Mouse (Mus musculus) kidney, postnatal 0 days (tissue): ENCODE results near the gene Cdk6. TPM values are rescaled to one million over a fixed set of nuclear protein-coding genes. Genes with fewer than 3 reads are reported as not detected.

Experiments
- ATAC-seq: fragments of 200-750 bp; cut with Nextera tagmentation; replicated peaks from 2 replicates; pipeline ENCODE4 v1.8.0; 2017; ENCODE audit warnings: low read depth, moderate number of reproducible peaks, moderate TSS enrichment, moderate library complexity; ENCODE audit not compliant: low FRiP score
- DNase-seq: peaks from one replicate; pipeline ENCODE4 v3.0.0-alpha.2; 2016; ENCODE audit warnings: low spot score
- H3K27ac ChIP-seq: fragments of 300-500 bp; sonication (generic); 2 replicates; pipeline ENCODE4 v1.5.1; 2014; ENCODE audit warnings: mild to moderate bottlenecking
- H3K27me3 ChIP-seq: fragments of 300-500 bp; sonication (generic); 2 replicates; pipeline ENCODE4 v1.6.1; 2014; ENCODE audit warnings: low read length, mixed read lengths; ENCODE audit not compliant: insufficient read depth
- H3K36me3 ChIP-seq: fragments of 300-500 bp; sonication (generic); 2 replicates; pipeline ENCODE4 v1.6.1; 2014; ENCODE audit warnings: low read length, mixed read lengths; ENCODE audit not compliant: insufficient read depth
- H3K4me1 ChIP-seq: fragments of 300-500 bp; sonication (generic); replicated peaks from 2 replicates; pipeline ENCODE4 v1.6.1; 2014; ENCODE audit warnings: antibody characterized with exemption, low read length, mixed read lengths; ENCODE audit not compliant: insufficient read depth
- H3K4me2 ChIP-seq: fragments of 300-500 bp; sonication (generic); 2 replicates; pipeline ENCODE4 v1.6.1; 2014; ENCODE audit warnings: mild to moderate bottlenecking, low read length, moderate library complexity, mixed read lengths
- H3K4me3 ChIP-seq: fragments of 300-500 bp; sonication (generic); replicated peaks from 2 replicates; pipeline ENCODE4 v1.5.1; 2014; ENCODE audit warnings: low read depth, low read length
- H3K9ac ChIP-seq: fragments of 300-500 bp; sonication (generic); 2 replicates; pipeline ENCODE4 v1.6.1; 2014; ENCODE audit warnings: low read depth, low read length
- H3K9me3 ChIP-seq: fragments of 300-500 bp; sonication (generic); replicated peaks from 2 replicates; pipeline ENCODE4 v1.6.1; 2016; ENCODE audit warnings: low read length, inconsistent platforms, mixed read lengths
- CTCF ChIP-seq: IDR thresholded peaks from 2 replicates; pipeline ENCODE4 v1.5.1; 2016; ENCODE audit warnings: antibody characterized with exemption, low read depth, mild to moderate bottlenecking, moderate library complexity
- WGBS: fragments of 180-500 bp; shearing (Covaris S2); extraction: QIAGEN DNeasy Blood & Tissue Kit; methylation state at CpG from one replicate; pipeline ENCODE4 v1.1.7; 2014; 5-methylcytosine and 5-hydroxymethylcytosine counted together
- polyA plus RNA-seq: library from polyadenylated mRNA; unstranded; fragments of >200 nt; fragmentation: Nextera tagmentation; extraction: Ambion mirVana; gene quantifications from 2 replicates; pipeline ENCODE4 v1.2.1, GENCODE M21; 2015

Gene Cdk6
- polyA plus RNA-seq, 1 experiment from 2014 or later: 20.1 TPM

DNA sequence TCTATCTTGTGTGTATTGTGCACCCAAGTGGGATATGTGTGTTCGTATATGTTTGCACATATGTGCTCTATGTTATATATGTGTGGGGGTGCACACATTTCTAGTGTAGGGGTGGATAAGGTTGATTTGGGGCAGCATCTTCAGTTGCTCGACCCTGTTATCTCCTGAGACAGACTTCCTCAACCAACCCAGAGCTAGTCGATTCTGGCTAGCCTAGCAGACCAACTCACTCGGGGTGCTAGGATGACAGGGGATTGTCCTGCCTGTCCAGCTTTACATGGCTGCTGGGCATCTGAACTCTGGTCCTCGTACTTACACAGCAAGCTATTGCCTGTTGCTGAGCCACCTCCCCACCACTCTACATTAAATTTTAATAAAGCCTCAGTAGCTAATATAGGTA lies 13.0 kb downstream of the Cdk6 start:
- no peak overlapping the region for H3K4me3 ChIP-seq
- H3K36me3 ChIP-seq: no peaks in the 10 kb centered on the region
- ATAC-seq: no peak
- no peaks in the 10 kb centered on the region for H3K27me3 ChIP-seq
- no peak for TF ChIP-seq CTCF
- no peak for DNase-seq
- WGBS: 88% methylated on average over 5 of the region's 5 CpGs
- no peak overlapping the region for H3K9ac ChIP-seq
- H3K4me2 ChIP-seq: no peak overlapping the region
- no peaks in the 10 kb centered on the region for H3K4me1 ChIP-seq
- H3K9me3 ChIP-seq: no peaks in the 10 kb centered on the region
- no peak overlapping the region for H3K27ac ChIP-seq

GRCm38 (mm10) chr5:3355032-3355536 lies 13.8 kb downstream of the Cdk6 start:
- H3K4me2 ChIP-seq: no peak overlapping the region
- WGBS: 85% methylated on average over 12 of the region's 12 CpGs
- H3K9me3 ChIP-seq: no peaks in the 10 kb centered on the region
- no peaks in the 10 kb centered on the region for H3K27me3 ChIP-seq
- no peaks in the 10 kb centered on the region for H3K4me1 ChIP-seq
- no peaks in the 10 kb centered on the region for H3K36me3 ChIP-seq
- ATAC-seq: no peak
- no peak for TF ChIP-seq CTCF
- no peak overlapping the region for H3K9ac ChIP-seq
- H3K4me3 ChIP-seq: no peak overlapping the region
- DNase-seq: no peak
- no peak overlapping the region for H3K27ac ChIP-seq

- 70% methylated on average over 11 of the region's 11 CpGs for WGBS
- TF ChIP-seq CTCF: no peak
- DNase-seq: no peak
- no peak; the same call in 1 of the 2 replicates for ATAC-seq
- no peaks in the 10 kb centered on the region for H3K4me1 ChIP-seq
- no peaks in the 10 kb centered on the region for H3K27me3 ChIP-seq
- H3K27ac ChIP-seq: no peak overlapping the region
- H3K36me3 ChIP-seq: no peaks in the 10 kb centered on the region
- no peak overlapping the region for H3K9ac ChIP-seq
- H3K4me2 ChIP-seq: no peak overlapping the region
- H3K4me3 ChIP-seq: no peak overlapping the region
- H3K9me3 ChIP-seq: no peaks in the 10 kb centered on the region
These were observed 14.4 kb downstream of the Cdk6 start for GRCm38 (mm10) chr5:3355560-3356260.

GRCm38 (mm10) chr5:3356261-3356778 lies 15.0 kb downstream of the Cdk6 start:
- Histone ChIP-seq H3K27me3 (no peaks in the 10 kb centered on the region), H3K4me2 (no peak overlapping the region), H3K4me3 (no peak overlapping the region), H3K9me3 (no peaks in the 10 kb centered on the region), H3K27ac (no peak overlapping the region), H3K9ac (no peak overlapping the region), H3K36me3 (no peaks in the 10 kb centered on the region), H3K4me1 (no peaks in the 10 kb centered on the region)
- no peak for DNase-seq
- TF ChIP-seq CTCF: no peak
- WGBS: 86% methylated on average over 10 of the region's 10 CpGs
- ATAC-seq: no peak

- no peak for ATAC-seq
- no peak for DNase-seq
- no peaks in the 10 kb centered on the region for H3K4me1 ChIP-seq
- H3K36me3 ChIP-seq: no peaks in the 10 kb centered on the region
- no peak overlapping the region for H3K4me2 ChIP-seq
- H3K4me3 ChIP-seq: no peak overlapping the region
- no peak overlapping the region for H3K9ac ChIP-seq
- no peak for TF ChIP-seq CTCF
- H3K27me3 ChIP-seq: no peaks in the 10 kb centered on the region
- no peak overlapping the region for H3K27ac ChIP-seq
- no peaks in the 10 kb centered on the region for H3K9me3 ChIP-seq
- WGBS: 96% methylated on average over 6 of the region's 6 CpGs
These were observed 16.2 kb downstream of the Cdk6 start for GRCm38 (mm10) chr5:3357496-3357895.

DNA sequence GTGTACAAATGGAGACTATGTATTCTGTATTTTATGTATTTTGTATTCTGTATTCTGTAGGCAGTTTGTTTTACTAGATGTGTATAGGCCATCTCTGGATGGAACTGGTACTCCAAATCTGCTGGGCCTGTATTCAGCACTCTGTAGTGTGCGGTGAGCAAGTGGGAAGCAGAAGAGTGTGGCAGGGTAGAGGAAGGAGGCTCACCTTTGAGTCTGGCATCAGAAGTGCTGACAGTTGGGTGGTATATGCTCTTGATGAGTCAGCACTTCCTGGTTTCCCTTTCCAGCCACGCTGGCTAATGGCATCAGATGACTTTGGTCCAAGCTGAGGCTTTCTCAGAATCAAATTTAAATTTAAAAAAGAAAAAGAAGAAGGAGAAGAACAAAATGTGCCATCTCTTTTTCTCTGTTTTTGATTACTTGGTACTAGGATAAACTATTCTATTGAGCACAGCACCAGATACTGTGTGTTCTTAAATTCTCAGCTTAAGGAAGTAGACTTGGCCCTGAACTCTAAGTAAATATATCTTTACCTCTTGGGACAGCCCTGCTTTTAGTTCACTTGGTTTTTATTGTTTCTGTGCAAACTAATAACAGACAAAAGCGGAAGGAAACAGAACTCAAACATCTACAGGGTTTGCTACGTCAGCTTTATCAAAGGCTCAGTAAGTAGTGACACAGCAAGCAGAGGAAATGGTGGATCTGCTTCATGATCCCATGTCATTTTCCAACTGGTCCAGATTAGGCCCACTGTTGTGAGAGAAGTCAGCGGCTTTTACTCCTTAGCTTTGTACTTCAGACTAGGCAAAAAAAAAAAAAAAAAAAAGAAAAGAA lies 17.6 kb downstream of the Cdk6 start:
- H3K27ac ChIP-seq: no peak overlapping the region
- no peak overlapping the region for H3K9ac ChIP-seq

More for the DNA sequence above, 17.6 kb downstream of the Cdk6 start:
- Histone ChIP-seq H3K4me1 (no peaks in the 10 kb centered on the region), H3K4me3 (no peak overlapping the region), H3K4me2 (no peak overlapping the region), H3K36me3 (no peaks in the 10 kb centered on the region), H3K9me3 (no peaks in the 10 kb centered on the region), H3K27me3 (no peaks in the 10 kb centered on the region)
- TF ChIP-seq CTCF: no peak
- 68% methylated on average over 5 of the region's 5 CpGs for WGBS
- DNase-seq (no peak), ATAC-seq (no peak)
